In the genomic region with DNA sequence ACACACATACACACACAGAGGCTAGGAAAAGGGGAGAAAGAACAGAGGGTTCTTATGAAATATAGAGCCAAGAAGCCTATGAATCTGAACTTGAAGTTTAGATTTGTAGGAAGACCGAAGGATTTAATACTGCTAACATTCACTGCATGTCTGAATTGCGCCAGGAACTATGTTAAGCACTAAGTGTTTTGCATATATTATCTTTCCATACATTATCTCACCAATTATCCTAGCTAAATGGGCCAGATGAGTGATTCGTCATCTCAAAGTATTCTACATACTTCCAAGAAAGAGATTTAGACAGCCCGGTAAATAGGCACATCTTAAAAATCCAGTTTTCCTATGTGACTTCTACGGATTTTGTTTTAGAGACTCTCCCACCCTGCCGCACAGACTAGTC, we compare ENCODE assay signal across 21 mouse cellular contexts.
DNase-seq lines count a peak whose midpoint lies in the region; ATAC-seq and TF ChIP-seq lines count a peak whose summit lies in the region.
"Had no signal": no experiment of that assay in that cellular context is flagged by ENCODE, and none has a peak within 500 bp of the region (broad histone marks: within the 10 kb centered on the region; RNA-seq: fewer than 3 reads in every experiment).

No protein-coding gene starts in this region.

- 84% methylated on average over 6 of the region's 6 CpGs for whole genome bisulfite sequencing in forebrain, embryonic 16.5 days
- 93% methylated on average over 6 of the region's 6 CpGs for WGBS in forebrain, embryonic 14.5 days

- TF ChIP-seq CTCF in cortical plate, adult 2 months (IDR thresholded peaks at IDR 0.05; ENCODE audit: extremely low read depth, insufficient read depth, low read length), result no peak

- H3K27ac ChIP-seq in forebrain, embryonic 16.5 days (ENCODE audit: low read length), result peak overlapping the region; percentile 58; the same call in 1 of the 2 replicates
- no peak overlapping the region for H3K27ac ChIP-seq in forebrain, embryonic 14.5 days (ENCODE audit: low read depth, low read length)
- H3K27ac ChIP-seq in cortical plate, adult 2 months (ENCODE audit: insufficient read depth, low read length), result peak overlapping the region; percentile 82
- H3K27ac ChIP-seq: embryonic facial prominence, embryonic 10.5 days; embryonic facial prominence, embryonic 12.5 days; forebrain, embryonic 12.5 days had no signal

- ATAC-seq in forebrain, embryonic 16.5 days, result no peak
- no peak for ATAC-seq in forebrain, embryonic 14.5 days
- ATAC-seq in frontal cortex, adult (ENCODE audit: low TSS enrichment), result peak; percentile 75
- ATAC-seq: activated CD4-positive, CD25-positive, alpha-beta regulatory T cell, adult 4 months had no signal

- DNase-seq in forebrain, embryonic 14.5 days (ENCODE audit: low spot score), result no peak
- no peak for DNase-seq in frontal cortex, postnatal 14 days (ENCODE audit: low spot score in 2 of 2)
- DNase-seq in brain, adult 2 months (ENCODE audit: low read depth, low spot score), result peak; percentile 66
- DNase-seq in spleen, postnatal 36 days (ENCODE audit: low spot score in 2 of 2), result no peak
- no peak for DNase-seq in T-cell, adult 2 months (ENCODE audit: low spot score)
- DNase-seq: adrenal gland, adult 8-10 months; adrenal gland, postnatal 14 days; adrenal gland, postnatal 36 days; cerebellum, adult 11 months; cerebellum, adult 18-20 months; cerebellum, adult 8-10 months; cerebellum, adult 9-11 months; cerebellum, postnatal 14 days; cerebellum, postnatal 36 days had no signal

- no peak overlapping the region for H3K4me3 ChIP-seq in forebrain, embryonic 16.5 days (replicated peaks; ENCODE audit: low read length)
- H3K4me3 ChIP-seq in forebrain, embryonic 14.5 days (ENCODE audit: low read depth, low read length), result no peak overlapping the region
- no peak overlapping the region for H3K4me3 ChIP-seq in cortical plate, adult 2 months (ENCODE audit: insufficient read depth, low read length)
- H3K4me3 ChIP-seq: embryonic facial prominence, embryonic 10.5 days; embryonic facial prominence, embryonic 12.5 days; forebrain, embryonic 12.5 days had no signal

- no peaks in the 10 kb centered on the region for H3K27me3 ChIP-seq in forebrain, embryonic 16.5 days (replicated peaks; ENCODE audit: control insufficient read depth, insufficient read depth, low read length)
- no peaks in the 10 kb centered on the region for H3K27me3 ChIP-seq in forebrain, embryonic 14.5 days (replicated peaks; ENCODE audit: control insufficient read depth, insufficient read depth, low read length)
- H3K27me3 ChIP-seq: embryonic facial prominence, embryonic 12.5 days; forebrain, embryonic 12.5 days had no signal

- H3K9me3 ChIP-seq in forebrain, embryonic 16.5 days (ENCODE audit: control insufficient read depth, low read length), result no peaks in the 10 kb centered on the region
- no peaks in the 10 kb centered on the region for H3K9me3 ChIP-seq in forebrain, embryonic 14.5 days (replicated peaks; ENCODE audit: control insufficient read depth, low read length)
- H3K9me3 ChIP-seq: embryonic facial prominence, embryonic 10.5 days; embryonic facial prominence, embryonic 12.5 days; forebrain, embryonic 12.5 days had no signal

- H3K4me2 ChIP-seq in forebrain, embryonic 16.5 days (ENCODE audit: low read length), result no peak overlapping the region
- H3K4me2 ChIP-seq in forebrain, embryonic 14.5 days (ENCODE audit: low read length), result no peak overlapping the region
- H3K4me2 ChIP-seq: embryonic facial prominence, embryonic 12.5 days; forebrain, embryonic 12.5 days had no signal

- no peak for TF ChIP-seq POLR2A in cortical plate, adult 2 months (IDR thresholded peaks at IDR 0.05; ENCODE audit: extremely low read depth, insufficient read depth, low read length)

- no peaks in the 10 kb centered on the region for H3K36me3 ChIP-seq in forebrain, embryonic 16.5 days (ENCODE audit: control insufficient read depth, insufficient read depth)
- no peaks in the 10 kb centered on the region for H3K36me3 ChIP-seq in forebrain, embryonic 14.5 days (ENCODE audit: control insufficient read depth, insufficient read depth, low read length)
- H3K36me3 ChIP-seq: embryonic facial prominence, embryonic 10.5 days; embryonic facial prominence, embryonic 12.5 days; forebrain, embryonic 12.5 days had no signal

- peaks cover 7% of the 10 kb centered on the region for H3K4me1 ChIP-seq in forebrain, embryonic 16.5 days (replicated peaks; ENCODE audit: control insufficient read depth, insufficient read depth, low read length)
- H3K4me1 ChIP-seq in forebrain, embryonic 14.5 days (ENCODE audit: control insufficient read depth, insufficient read depth, low read length), result no peaks in the 10 kb centered on the region; the same call in 1 of the 2 replicates
- H3K4me1 ChIP-seq in cortical plate, adult 2 months (ENCODE audit: control insufficient read depth, insufficient read depth, low read length), result peaks cover 9% of the 10 kb centered on the region
- H3K4me1 ChIP-seq: embryonic facial prominence, embryonic 12.5 days; forebrain, embryonic 12.5 days had no signal

- no peak overlapping the region for H3K9ac ChIP-seq in forebrain, embryonic 16.5 days (replicated peaks; ENCODE audit: low read depth, low read length)
- H3K9ac ChIP-seq in forebrain, embryonic 14.5 days (ENCODE audit: low read length), result no peak overlapping the region
- H3K9ac ChIP-seq: embryonic facial prominence, embryonic 12.5 days; forebrain, embryonic 12.5 days had no signal
